Mouse (Mus musculus): ENCODE data around the gene Pax3. TPM values are rescaled to one million over a fixed set of nuclear protein-coding genes. Genes with fewer than 3 reads are reported as not detected.

Gene Pax3
- polyA plus RNA-seq, 1 experiment, result 0.37 TPM

DNA sequence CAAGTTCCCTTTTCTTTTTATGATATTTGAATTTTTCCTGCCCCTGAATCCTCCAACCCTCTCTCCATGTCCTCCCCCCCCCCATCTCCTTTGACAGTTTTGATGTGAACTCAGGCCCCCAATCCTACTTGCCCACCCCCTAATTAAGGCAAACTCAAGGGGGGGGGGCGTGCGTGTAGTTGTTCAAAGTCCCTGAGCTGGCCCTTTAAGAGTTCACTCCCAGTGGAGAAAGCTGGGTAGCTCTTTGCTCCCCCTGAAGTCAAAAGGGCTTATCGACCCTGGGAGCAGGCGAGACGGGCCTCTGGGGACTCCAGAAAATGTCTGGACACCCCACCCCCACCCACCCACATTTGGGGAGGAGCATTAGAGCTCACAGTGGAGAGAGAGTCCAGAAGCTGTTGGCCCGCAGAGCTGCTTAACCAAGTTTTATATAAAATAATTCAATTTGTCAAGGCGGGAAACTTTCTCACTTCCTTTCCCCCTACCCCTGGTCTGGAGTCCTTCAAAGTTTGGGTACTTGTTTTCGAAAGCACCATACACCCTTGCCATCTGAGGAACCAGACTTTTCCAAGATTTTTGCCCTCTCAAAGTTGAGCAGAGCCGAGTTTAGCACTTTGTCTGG lies 1.5 kb upstream of the Pax3 start:
- Histone ChIP-seq H3K36me3 (ENCODE audit: control insufficient read depth, insufficient read depth, low read length) (no peaks in the 10 kb centered on the region), H3K27me3 (ENCODE audit: control insufficient read depth, insufficient read depth, low read length) (peaks cover 12% of the 10 kb centered on the region), H3K4me3 (ENCODE audit: control insufficient read depth, low read depth, low read length) (no peak overlapping the region), H3K27ac (ENCODE audit: control insufficient read depth, insufficient read depth, low read depth, low read length) (no peak overlapping the region), H3K4me1 (ENCODE audit: control insufficient read depth, insufficient read depth, low read length) (peaks cover 13% of the 10 kb centered on the region)
- TF ChIP-seq POLR2A (IDR thresholded peaks at IDR 0.05; ENCODE audit: control insufficient read depth, low read depth, low read length) (no peak), CTCF (IDR thresholded peaks at IDR 0.05; ENCODE audit: control insufficient read depth, insufficient read depth, insufficient replicate concordance, low read depth, low read length) (no peak)

DNA sequence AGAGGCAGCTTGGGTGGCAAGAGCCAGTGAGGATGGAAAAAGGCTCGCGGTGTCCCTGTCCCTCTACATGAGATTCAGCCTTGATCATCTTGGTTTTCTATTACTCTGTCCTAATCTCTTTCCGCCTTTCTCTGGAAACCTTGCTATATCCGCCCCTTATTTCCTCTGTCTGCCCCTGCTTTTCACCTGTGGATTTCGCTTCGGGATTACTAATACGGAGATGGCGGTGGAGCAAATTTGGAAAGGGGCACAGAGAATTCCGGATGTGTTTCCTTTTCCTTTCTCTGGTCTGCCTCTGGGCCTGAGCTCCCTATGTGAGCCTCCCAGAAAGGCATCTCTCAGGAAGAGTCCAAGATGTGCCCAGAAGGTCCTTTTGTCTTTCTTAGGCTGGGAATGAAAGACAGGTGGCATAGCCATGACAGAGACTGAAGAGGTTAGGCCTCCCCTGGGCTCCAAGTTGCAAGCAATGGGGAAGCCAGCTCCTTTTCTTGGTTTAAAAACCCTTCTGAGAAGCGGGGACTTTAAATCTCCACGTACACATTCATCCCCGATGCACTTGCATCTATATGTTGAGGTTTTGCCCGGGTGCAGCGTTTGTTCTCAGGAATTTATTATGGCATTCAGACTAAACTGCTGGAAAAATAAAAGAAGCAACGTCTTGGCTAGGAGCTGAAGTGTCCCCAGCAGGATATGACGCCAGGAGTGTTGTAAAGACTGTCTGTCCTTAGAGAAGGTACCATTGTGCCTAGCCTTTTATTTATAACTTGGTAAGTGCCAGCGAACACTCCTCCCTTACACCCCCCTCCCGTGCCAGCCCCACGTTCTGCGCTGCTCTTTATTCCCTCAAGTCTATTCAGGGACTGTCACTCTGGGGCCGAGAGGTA lies 659 bp upstream of the Pax3 start:
- H3K4me3 ChIP-seq (ENCODE audit: control insufficient read depth, low read depth, low read length), result no peak overlapping the region
- H3K27me3 ChIP-seq (ENCODE audit: control insufficient read depth, insufficient read depth, low read length), result peaks cover 12% of the 10 kb centered on the region
- H3K36me3 ChIP-seq (ENCODE audit: control insufficient read depth, insufficient read depth, low read length), result no peaks in the 10 kb centered on the region
- H3K27ac ChIP-seq (ENCODE audit: control insufficient read depth, insufficient read depth, low read depth, low read length), result no peak overlapping the region
- peaks cover 7% of the 10 kb centered on the region for H3K4me1 ChIP-seq (ENCODE audit: control insufficient read depth, insufficient read depth, low read length)
- TF ChIP-seq CTCF (IDR thresholded peaks at IDR 0.05; ENCODE audit: control insufficient read depth, insufficient read depth, insufficient replicate concordance, low read depth, low read length) (no peak), POLR2A (IDR thresholded peaks at IDR 0.05; ENCODE audit: control insufficient read depth, low read depth, low read length) (no peak)

DNA sequence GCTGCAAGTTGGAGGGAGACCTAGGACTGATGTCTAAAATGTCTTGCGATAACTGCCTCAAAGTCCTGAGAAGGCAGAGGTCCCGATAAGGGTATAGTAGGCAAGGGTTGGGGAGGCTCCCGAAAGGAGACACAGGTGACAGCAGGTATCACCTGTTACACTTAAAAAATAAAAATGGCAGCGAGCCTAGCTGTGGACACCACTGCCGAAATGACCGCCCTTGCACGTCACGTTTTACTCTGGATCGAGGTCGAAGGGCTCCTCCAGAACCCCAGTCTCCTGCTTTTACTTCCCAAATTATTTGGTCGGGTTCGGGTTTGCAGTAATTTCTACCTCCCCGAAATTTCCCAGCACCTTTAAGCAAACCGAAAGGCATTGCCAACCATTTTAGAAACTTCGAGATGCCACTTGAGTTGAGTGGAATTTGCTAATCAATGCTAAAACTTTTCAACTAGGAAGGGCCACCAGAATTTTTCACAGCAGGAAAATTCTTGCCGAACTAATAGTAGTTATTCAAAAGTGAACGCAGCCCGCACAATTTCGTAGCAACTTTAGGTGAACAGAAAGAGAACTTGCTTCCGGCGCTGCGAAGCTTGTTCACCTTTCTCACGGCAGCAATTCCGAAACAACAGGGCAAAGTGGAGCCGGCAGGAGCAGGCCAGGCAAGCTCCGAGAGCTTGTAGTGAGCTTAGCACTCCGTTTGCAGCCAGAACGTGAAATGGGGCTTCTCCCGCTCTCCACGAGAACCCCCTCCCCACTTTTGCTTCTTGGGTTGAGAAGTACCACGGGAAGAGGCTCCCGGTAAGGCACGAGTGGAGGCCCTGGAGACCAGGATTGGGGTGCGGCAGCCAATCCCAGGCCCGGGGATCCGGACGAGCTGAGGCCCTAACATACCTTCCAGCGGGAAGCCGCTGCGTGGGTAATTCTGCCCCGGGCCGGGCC lies 892 bp downstream of the Pax3 start:
- TF ChIP-seq POLR2A (IDR thresholded peaks at IDR 0.05; ENCODE audit: control insufficient read depth, low read depth, low read length) (no peak), CTCF (IDR thresholded peaks at IDR 0.05; ENCODE audit: control insufficient read depth, insufficient read depth, insufficient replicate concordance, low read depth, low read length) (no peak)
- Histone ChIP-seq H3K4me3 (ENCODE audit: control insufficient read depth, low read depth, low read length) (no peak overlapping the region), H3K4me1 (ENCODE audit: control insufficient read depth, insufficient read depth, low read length) (peaks cover 7% of the 10 kb centered on the region), H3K27me3 (ENCODE audit: control insufficient read depth, insufficient read depth, low read length) (peaks cover 12% of the 10 kb centered on the region), H3K27ac (ENCODE audit: control insufficient read depth, insufficient read depth, low read depth, low read length) (no peak overlapping the region), H3K36me3 (ENCODE audit: control insufficient read depth, insufficient read depth, low read length) (no peaks in the 10 kb centered on the region)

DNA sequence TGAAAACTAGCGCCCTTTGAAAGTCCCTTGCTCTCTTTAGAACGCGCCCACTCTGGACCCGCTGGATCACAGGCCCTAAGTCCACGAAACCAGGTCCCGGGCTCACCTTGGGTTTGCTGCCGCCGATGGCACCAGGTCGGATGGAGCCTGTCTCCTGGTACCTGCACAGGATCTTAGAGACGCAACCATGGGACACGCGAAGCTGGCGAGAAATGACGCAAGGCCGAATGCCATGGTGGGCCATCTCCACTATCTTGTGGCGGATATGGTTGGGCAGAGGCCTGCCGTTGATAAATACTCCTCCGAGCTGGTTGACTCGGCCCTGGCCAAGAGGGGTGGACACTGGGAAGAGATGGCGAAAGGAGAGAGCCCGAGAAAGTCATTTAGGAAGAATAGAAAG lies 1.8 kb downstream of the Pax3 start:
- TF ChIP-seq CTCF (IDR thresholded peaks at IDR 0.05; ENCODE audit: control insufficient read depth, insufficient read depth, insufficient replicate concordance, low read depth, low read length) (no peak), POLR2A (IDR thresholded peaks at IDR 0.05; ENCODE audit: control insufficient read depth, low read depth, low read length) (no peak)
- Histone ChIP-seq H3K4me3 (ENCODE audit: control insufficient read depth, low read depth, low read length) (no peak overlapping the region), H3K27me3 (ENCODE audit: control insufficient read depth, insufficient read depth, low read length) (peaks cover 12% of the 10 kb centered on the region), H3K4me1 (ENCODE audit: control insufficient read depth, insufficient read depth, low read length) (peaks cover 7% of the 10 kb centered on the region), H3K27ac (ENCODE audit: control insufficient read depth, insufficient read depth, low read depth, low read length) (no peak overlapping the region), H3K36me3 (ENCODE audit: control insufficient read depth, insufficient read depth, low read length) (no peaks in the 10 kb centered on the region)

DNA sequence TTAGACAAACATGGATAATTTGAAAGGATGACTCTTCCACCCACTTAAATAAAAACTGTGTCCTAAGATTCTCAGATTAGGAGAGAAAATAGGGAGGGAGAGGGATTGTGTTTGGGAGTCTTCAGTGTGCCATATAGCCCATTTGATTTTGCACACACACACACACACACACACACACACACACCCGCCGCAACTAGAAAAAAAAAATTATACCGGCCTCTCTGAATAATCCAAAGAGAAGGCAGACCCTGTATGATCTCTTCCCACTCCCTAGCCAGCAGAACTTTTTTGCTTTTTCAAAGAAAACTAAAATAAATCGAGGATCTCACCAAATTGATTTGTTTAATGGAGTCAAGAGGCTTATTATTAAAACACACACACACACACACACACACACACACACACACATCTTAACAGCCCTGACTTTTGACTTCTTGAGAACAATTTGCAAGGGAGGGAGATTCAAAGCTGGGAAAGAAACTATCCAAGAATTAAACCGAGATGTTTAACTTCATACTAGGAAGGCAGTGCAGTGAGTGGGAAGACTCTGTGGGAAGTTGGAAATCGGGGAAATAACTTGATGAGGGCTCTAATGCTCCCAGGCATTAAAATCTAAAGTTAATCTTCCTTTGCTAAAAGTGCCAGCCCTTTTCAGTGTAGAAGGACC lies 2.4 kb downstream of the Pax3 start:
- Histone ChIP-seq H3K27ac (ENCODE audit: control insufficient read depth, insufficient read depth, low read depth, low read length) (no peak overlapping the region), H3K36me3 (ENCODE audit: control insufficient read depth, insufficient read depth, low read length) (no peaks in the 10 kb centered on the region), H3K4me1 (ENCODE audit: control insufficient read depth, insufficient read depth, low read length) (peaks cover 7% of the 10 kb centered on the region), H3K27me3 (ENCODE audit: control insufficient read depth, insufficient read depth, low read length) (peaks cover 12% of the 10 kb centered on the region), H3K4me3 (ENCODE audit: control insufficient read depth, low read depth, low read length) (no peak overlapping the region)
- no peak for TF ChIP-seq POLR2A (IDR thresholded peaks at IDR 0.05; ENCODE audit: control insufficient read depth, low read depth, low read length)
- no peak for TF ChIP-seq CTCF (IDR thresholded peaks at IDR 0.05; ENCODE audit: control insufficient read depth, insufficient read depth, insufficient replicate concordance, low read depth, low read length)

DNA sequence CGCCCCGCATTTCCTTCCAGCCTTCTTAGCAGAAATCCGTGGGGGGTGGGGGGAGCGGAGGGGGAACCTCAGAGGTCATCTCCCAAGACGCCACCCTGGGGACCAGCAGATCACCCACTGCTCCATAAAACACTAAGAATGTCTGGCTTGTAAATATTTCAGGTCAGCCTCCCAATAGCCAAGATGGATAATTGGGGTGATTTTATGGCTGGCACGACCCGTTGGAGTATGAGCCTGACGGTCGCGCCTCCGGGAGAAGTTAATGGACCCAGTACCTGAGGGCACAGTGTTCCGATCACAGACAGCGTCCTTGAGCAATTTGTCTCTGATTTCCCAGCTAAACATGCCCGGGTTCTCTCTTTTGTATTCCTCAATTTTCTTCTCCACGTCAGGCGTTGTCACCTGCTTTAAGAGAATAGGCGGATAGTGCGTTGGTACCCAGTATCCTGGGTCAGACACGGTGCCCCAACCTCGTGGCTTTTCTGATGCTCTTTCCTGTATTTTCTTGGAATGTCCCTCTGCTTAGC lies 3.4 kb downstream of the Pax3 start:
- TF ChIP-seq CTCF (IDR thresholded peaks at IDR 0.05; ENCODE audit: control insufficient read depth, insufficient read depth, insufficient replicate concordance, low read depth, low read length) (no peak), POLR2A (IDR thresholded peaks at IDR 0.05; ENCODE audit: control insufficient read depth, low read depth, low read length) (no peak)
- Histone ChIP-seq H3K27ac (ENCODE audit: control insufficient read depth, insufficient read depth, low read depth, low read length) (no peak overlapping the region), H3K4me3 (ENCODE audit: control insufficient read depth, low read depth, low read length) (no peak overlapping the region), H3K27me3 (ENCODE audit: control insufficient read depth, insufficient read depth, low read length) (peaks cover 12% of the 10 kb centered on the region), H3K36me3 (ENCODE audit: control insufficient read depth, insufficient read depth, low read length) (no peaks in the 10 kb centered on the region), H3K4me1 (ENCODE audit: control insufficient read depth, insufficient read depth, low read length) (peaks cover 7% of the 10 kb centered on the region)

Measured in testis, adult 2 months (tissue).